Mouse (Mus musculus) heart, adult 10 weeks (tissue): ENCODE results near the gene Emc7. TPM values are rescaled to one million over a fixed set of nuclear protein-coding genes. Genes with fewer than 3 reads are reported as not detected.

Source experiments
- polyA plus RNA-seq: library from polyadenylated mRNA; stranded (reverse); fragments of 350-450 nt; fragmentation: Illumina TruSeq; extraction: RNeasy Lipid Tissue Mini Kit (QIAGEN cat#74804); gene quantifications from one replicate; pipeline ENCODE4 v1.2.3, GENCODE M21; 2014; ENCODE audit warnings: low read depth, low replicate concordance

Emc7 gene
- 17.7 TPM for polyA plus RNA-seq

DNA sequence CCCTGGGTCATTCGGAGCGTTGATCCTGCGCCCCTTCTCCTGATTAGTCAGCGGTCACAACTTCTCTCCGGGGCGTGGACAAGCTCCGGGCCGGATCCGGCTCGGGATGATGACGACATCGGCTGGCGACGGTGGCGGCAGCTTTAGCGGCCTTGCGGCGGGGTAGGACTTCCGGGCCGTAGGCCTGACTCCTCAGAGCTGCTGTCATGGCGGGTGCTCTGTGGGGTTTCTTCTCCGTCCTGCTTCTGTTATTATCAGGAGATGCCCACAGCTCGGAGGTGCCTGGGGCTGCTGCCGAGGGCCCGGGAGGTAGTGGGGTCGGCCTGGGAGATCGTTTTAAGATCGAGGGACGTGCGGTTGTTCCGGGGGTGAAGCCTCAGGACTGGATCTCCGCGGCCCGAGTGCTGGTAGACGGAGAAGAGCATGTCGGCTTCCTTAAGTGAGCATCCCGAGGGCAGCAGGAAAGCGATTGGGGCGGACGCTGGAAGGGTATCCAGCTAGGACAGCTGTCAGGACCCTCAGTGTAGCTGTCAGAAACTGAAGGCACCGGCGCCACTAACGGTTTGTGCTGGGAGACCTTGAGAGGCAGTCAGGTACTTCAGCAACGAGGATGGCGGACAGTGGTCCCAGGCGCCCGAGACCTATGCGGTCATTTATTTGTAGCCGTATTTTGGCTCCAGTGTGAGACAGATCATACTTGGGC lies at the start of gene Emc7:
Emc7 (plus strand) TSS at position 136 of the 703 bp plus-strand sequence.

DNA sequence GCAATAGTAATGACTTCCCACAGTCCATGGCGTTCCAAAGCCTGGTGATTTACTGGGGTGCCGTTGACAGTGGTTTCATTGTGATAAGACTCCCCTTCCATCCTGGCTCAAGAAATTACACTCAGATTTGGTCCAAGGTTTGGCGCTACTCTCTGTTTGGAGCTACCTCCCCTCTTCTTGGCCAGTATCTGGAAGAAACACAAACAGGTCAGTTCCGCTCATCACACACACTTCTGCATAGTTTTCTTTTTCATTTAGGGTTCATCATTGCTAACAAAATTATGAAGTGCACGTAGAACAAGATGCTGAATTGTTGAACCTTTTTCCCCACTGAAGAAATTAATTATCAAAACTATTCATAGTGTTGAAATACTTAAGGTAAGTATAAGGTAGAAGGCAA lies 25.9 kb downstream of the Emc7 start, which contains the start of gene Chrm5:
Chrm5 (minus strand) TSS at position 101 of the 400 bp plus-strand sequence.

DNA sequence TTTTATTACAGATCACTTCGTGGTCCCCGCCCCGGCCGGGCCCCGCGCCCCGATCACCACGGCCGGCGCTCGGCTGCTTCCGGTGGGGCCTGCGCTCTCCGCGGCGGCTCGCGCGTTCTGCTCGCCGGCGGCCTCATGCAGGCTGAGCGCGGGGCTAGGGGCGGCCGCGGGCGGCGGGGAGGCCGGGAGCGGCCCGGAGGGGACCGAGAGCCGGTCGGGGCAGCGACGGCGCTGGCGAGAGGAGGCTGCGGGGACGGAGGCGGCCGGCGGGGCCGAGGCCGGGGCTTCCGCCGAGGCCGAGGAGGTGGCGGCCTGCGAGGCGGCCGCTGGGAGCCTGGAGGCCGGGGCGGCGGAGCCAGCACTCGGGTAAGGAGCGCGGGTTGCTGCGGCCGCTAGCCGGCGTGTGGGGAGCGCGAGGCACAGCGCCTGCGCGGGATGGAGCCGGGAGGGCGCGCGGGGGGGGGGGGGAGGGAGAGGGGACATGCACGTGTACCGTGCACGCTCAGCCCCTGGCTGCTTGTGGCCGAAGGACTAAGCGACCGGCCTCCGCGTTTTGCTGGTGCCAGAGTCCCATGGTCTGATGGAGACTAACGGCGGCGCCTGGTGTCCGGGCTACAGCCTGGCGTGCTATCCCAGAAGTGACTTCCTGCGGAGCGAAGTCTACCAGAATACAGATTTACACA lies 38.2 kb downstream of the Emc7 start, which contains the start of gene Aven:
Aven (plus strand) TSS at position 109 of the 683 bp plus-strand sequence.

Other genes with a start within 250 kb of the Emc7 start
- gene Lpcat4, start 215.5 kb upstream of the Emc7 start, polyA plus RNA-seq: 4.6 TPM
- not detected for gene Nutm1, start 195.7 kb upstream of the Emc7 start, polyA plus RNA-seq
- 60.8 TPM for gene Nop10, start 193.1 kb upstream of the Emc7 start, polyA plus RNA-seq
- 31.5 TPM for gene Slc12a6, start 189.2 kb upstream of the Emc7 start, polyA plus RNA-seq
- gene Gm21985, start 188.7 kb upstream of the Emc7 start, polyA plus RNA-seq: not detected
- gene Emc4, start 87.0 kb upstream of the Emc7 start, polyA plus RNA-seq: 99.6 TPM
- 5.2 TPM for gene Katnbl1, start 75.8 kb upstream of the Emc7 start, polyA plus RNA-seq
- not detected for gene Chrm5, start 25.8 kb downstream of the Emc7 start, polyA plus RNA-seq
- gene Aven, start 38.0 kb downstream of the Emc7 start, polyA plus RNA-seq: 20.4 TPM